In the genomic region with DNA sequence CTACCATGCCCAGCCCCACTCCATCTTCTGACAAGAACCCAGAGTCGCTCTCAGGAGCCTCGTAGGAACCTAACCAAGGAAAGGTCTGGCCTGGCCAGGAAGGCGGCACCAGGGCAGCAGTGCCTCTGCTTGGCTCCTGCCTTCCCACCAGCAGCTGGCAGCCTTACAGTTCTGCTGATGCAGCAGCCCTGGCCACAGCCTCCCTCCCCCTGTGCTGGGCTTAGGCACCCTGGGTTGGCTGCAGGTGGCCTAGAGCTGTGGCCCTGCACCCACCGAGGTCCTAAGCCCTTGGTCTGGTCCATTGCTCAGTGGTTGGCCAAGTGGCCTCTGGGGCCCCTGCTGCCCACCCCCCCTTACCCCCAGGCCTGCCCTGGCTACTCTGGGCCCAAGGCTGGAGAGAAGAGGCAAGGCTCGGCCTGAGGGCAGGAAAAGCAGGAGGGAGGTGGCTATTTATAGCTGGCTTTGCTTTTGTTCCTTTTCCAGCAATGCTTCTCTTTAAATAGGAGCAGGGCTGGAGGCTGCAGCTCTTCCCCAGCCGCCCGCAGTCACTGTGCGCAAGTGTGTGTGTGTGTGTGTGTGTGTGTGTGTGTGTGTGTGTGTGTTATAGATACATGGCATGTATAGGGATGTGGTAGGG, we compare ENCODE assay signal across 7 mouse cellular contexts. TPM values are rescaled to one million over a fixed set of nuclear protein-coding genes. Genes with fewer than 3 reads are reported as not detected.
DNase-seq lines count a peak whose midpoint lies in the region; ATAC-seq and TF ChIP-seq lines count a peak whose summit lies in the region.

No protein-coding gene starts in this region.

- peak overlapping the region; percentile 72 for H3K27ac ChIP-seq in embryonic facial prominence, embryonic 10.5 days (replicated peaks)
- H3K27ac ChIP-seq in heart, embryonic 16.5 days (ENCODE audit: low read length): peak overlapping the region; percentile 99
- peak overlapping the region; percentile 84 for H3K27ac ChIP-seq in small intestine, adult 2 months (ENCODE audit: insufficient read depth, low read depth, low read length)

- H3K4me2 ChIP-seq in heart, embryonic 16.5 days (ENCODE audit: low read depth, low read length): peak overlapping the region; percentile 55

- TF ChIP-seq CTCF in small intestine, adult 2 months (IDR thresholded peaks at IDR 0.05; ENCODE audit: extremely low read depth, insufficient read length, insufficient replicate concordance, low read depth, low read length): no peak

- H3K9me3 ChIP-seq in embryonic facial prominence, embryonic 10.5 days: no peaks in the 10 kb centered on the region
- no peaks in the 10 kb centered on the region for H3K9me3 ChIP-seq in heart, embryonic 16.5 days (replicated peaks; ENCODE audit: control insufficient read depth, low read length)

- H3K9ac ChIP-seq in heart, embryonic 16.5 days (ENCODE audit: low read length): peak overlapping the region; percentile 68

- intact Hi-C loops in left cerebral cortex, postnatal 4 days (cut with DNase I): no loop called here

- 44% methylated on average over 8 of the region's 8 CpGs for WGBS in embryonic facial prominence, embryonic 10.5 days
- 30% methylated on average over 8 of the region's 8 CpGs for WGBS in heart, embryonic 16.5 days
- 43% methylated on average over 8 of the region's 8 CpGs for WGBS in small intestine, adult 2 months

- DNase-seq in ovary, postnatal 36 days (ENCODE audit: low spot score): peak; percentile 32
- DNase-seq in ovary, postnatal 14 days (ENCODE audit: low spot score): no peak
- DNase-seq in embryonic facial prominence, embryonic 10.5 days (ENCODE audit: low spot score): no peak
- DNase-seq in left cerebral cortex, postnatal 4 days: peak; percentile 27
- DNase-seq in spleen, adult 12 weeks (ENCODE audit: low spot score): no peak

- peak; percentile 77 for ATAC-seq in heart, embryonic 16.5 days (replicated peaks; ENCODE audit: extremely low read depth, insufficient read depth, low FRiP score)

- peaks cover 76% of the 10 kb centered on the region for H3K4me1 ChIP-seq in embryonic facial prominence, embryonic 10.5 days
- H3K4me1 ChIP-seq in heart, embryonic 16.5 days (ENCODE audit: control insufficient read depth, insufficient read depth, low read length): peaks cover 60% of the 10 kb centered on the region
- peaks cover 40% of the 10 kb centered on the region for H3K4me1 ChIP-seq in small intestine, adult 2 months (ENCODE audit: control insufficient read depth, insufficient read depth, insufficient read length, low read length)

- H3K36me3 ChIP-seq in embryonic facial prominence, embryonic 10.5 days (replicated peaks): no peaks in the 10 kb centered on the region
- H3K36me3 ChIP-seq in heart, embryonic 16.5 days (ENCODE audit: control insufficient read depth, insufficient read depth): no peaks in the 10 kb centered on the region
- no peaks in the 10 kb centered on the region for H3K36me3 ChIP-seq in small intestine, adult 2 months (ENCODE audit: control insufficient read depth, insufficient read depth, low read length)

- H3K4me3 ChIP-seq in embryonic facial prominence, embryonic 10.5 days: no peak overlapping the region
- H3K4me3 ChIP-seq in heart, embryonic 16.5 days (ENCODE audit: low read length): no peak overlapping the region
- no peak overlapping the region for H3K4me3 ChIP-seq in small intestine, adult 2 months (ENCODE audit: low read depth, low read length)

- H3K27me3 ChIP-seq in embryonic facial prominence, embryonic 10.5 days (replicated peaks; ENCODE audit: low read depth, poor library complexity, severe bottlenecking): peaks cover 59% of the 10 kb centered on the region
- H3K27me3 ChIP-seq in heart, embryonic 16.5 days (ENCODE audit: control insufficient read depth, insufficient read depth, low read length): no peaks in the 10 kb centered on the region
- H3K27me3 ChIP-seq in small intestine, adult 2 months (ENCODE audit: control insufficient read depth, insufficient read depth, low read length): no peaks in the 10 kb centered on the region

- no peak for TF ChIP-seq POLR2A in small intestine, adult 2 months (IDR thresholded peaks at IDR 0.05; ENCODE audit: low read depth, low read length)

RNA-seq across cellular contexts. Expression of gene Rtn4rl1, which starts 18.6 kb away (rescaled TPM):
- polyA plus RNA-seq in embryonic facial prominence, embryonic 10.5 days (2016; fragmentation: Nextera tagmentation; extraction: Ambion mirVana): 1.5 and 2.1 TPM in 2 replicates
- polyA plus RNA-seq in heart, embryonic 16.5 days (2015; fragmentation: Nextera tagmentation; extraction: Ambion mirVana): 12.4 and 13.1 TPM in 2 replicates
- total RNA-seq in left cerebral cortex, postnatal 4 days (2021): 10 to 100 TPM; 31.6 to 35.4 TPM
- polyA plus RNA-seq in small intestine, adult 2 months (2012; rRNA removed): 8.6 and 11.8 TPM in 2 replicates

RNA-seq across cellular contexts. Expression of gene Dph1, which starts 21.1 kb away (rescaled TPM):
- polyA plus RNA-seq in embryonic facial prominence, embryonic 10.5 days (2016; fragmentation: Nextera tagmentation; extraction: Ambion mirVana): 24.9 and 29.2 TPM in 2 replicates
- 19.7 and 21.0 TPM in 2 replicates for polyA plus RNA-seq in heart, embryonic 16.5 days (2015; fragmentation: Nextera tagmentation; extraction: Ambion mirVana)
- 10 to 100 TPM; 15.2 to 15.3 TPM for total RNA-seq in left cerebral cortex, postnatal 4 days (2021)
- 9.9 and 13.7 TPM in 2 replicates for polyA plus RNA-seq in small intestine, adult 2 months (2012; rRNA removed)

RNA-seq across cellular contexts. Expression of gene Ovca2, which starts 33.5 kb away (rescaled TPM):
- polyA plus RNA-seq in embryonic facial prominence, embryonic 10.5 days (2016; fragmentation: Nextera tagmentation; extraction: Ambion mirVana): 35.4 and 36.7 TPM in 2 replicates
- polyA plus RNA-seq in heart, embryonic 16.5 days (2015; fragmentation: Nextera tagmentation; extraction: Ambion mirVana): 18.4 and 18.7 TPM in 2 replicates
- total RNA-seq in left cerebral cortex, postnatal 4 days (2021): 10 to 100 TPM in 1 of 2 experiments, 1 to 10 TPM in 1; 9.2 to 11.2 TPM
- polyA plus RNA-seq in small intestine, adult 2 months (2012; rRNA removed): 12.8 and 14.2 TPM in 2 replicates

RNA-seq across cellular contexts. Expression of gene Hic1, which starts 42.8 kb away (rescaled TPM):
- 0.23 and 1.3 TPM in 2 replicates for polyA plus RNA-seq in embryonic facial prominence, embryonic 10.5 days (2016; fragmentation: Nextera tagmentation; extraction: Ambion mirVana)
- polyA plus RNA-seq in heart, embryonic 16.5 days (2015; fragmentation: Nextera tagmentation; extraction: Ambion mirVana): 7.1 and 9.8 TPM in 2 replicates
- 1 to 10 TPM; 5.2 to 5.6 TPM for total RNA-seq in left cerebral cortex, postnatal 4 days (2021)
- polyA plus RNA-seq in small intestine, adult 2 months (2012; rRNA removed): 22.9 and 29.6 TPM in 2 replicates

Comparison
In these comparisons a context has a peak if more than half of its experiments do, and no peak if none do; other contexts are left out.
1. DNase-seq: peak in ovary, postnatal 36 days (single experiment) and left cerebral cortex, postnatal 4 days (single experiment); none in ovary, postnatal 14 days (single experiment), embryonic facial prominence, embryonic 10.5 days (single experiment) and spleen, adult 12 weeks (single experiment).
2. Peak in every context shown above with its lines, with median percentiles within 50 percentile points of each other: H3K27ac ChIP-seq.